Mouse (Mus musculus) lung, postnatal 0 days (tissue): ENCODE measurements at regions not wholly inside any gene's neighbourhood (a gene's known extent, or its start where the extent isn't known, plus 50 kb on each side); places are given as distances from the start of the nearest gene placed in this dataset.

ENCODE experiments used
- ATAC-seq: fragments of 200-750 bp; cut with Nextera tagmentation; 2 replicates; pipeline ENCODE4 v1.8.0; 2017; ENCODE audit warnings: moderate library complexity
- DNase-seq: peaks from one replicate; pipeline ENCODE4 v3.0.0-alpha.2; 2016; ENCODE audit warnings: low spot score
- H3K27ac ChIP-seq: fragments of 300-500 bp; sonication (generic); 2 replicates; pipeline ENCODE4 v1.5.1; 2014; ENCODE audit warnings: antibody characterized with exemption, mild to moderate bottlenecking, low read length, mixed read lengths
- H3K27me3 ChIP-seq: fragments of 300-500 bp; sonication (generic); replicated peaks from 2 replicates; pipeline ENCODE4 v1.6.1; 2014; ENCODE audit warnings: low read length, mixed read lengths; ENCODE audit not compliant: insufficient read depth
- H3K36me3 ChIP-seq: fragments of 300-500 bp; sonication (generic); 2 replicates; pipeline ENCODE4 v1.6.1; 2014; ENCODE audit warnings: low read length, mixed read lengths; ENCODE audit not compliant: insufficient read depth
- H3K4me1 ChIP-seq: fragments of 300-500 bp; sonication (generic); 2 replicates; pipeline ENCODE4 v1.6.1; 2014; ENCODE audit warnings: antibody characterized with exemption, low read depth, low read length, mixed read lengths; ENCODE audit not compliant: insufficient read depth
- H3K4me2 ChIP-seq: fragments of 300-500 bp; sonication (generic); replicated peaks from 2 replicates; pipeline ENCODE4 v1.6.1; 2014; ENCODE audit warnings: low read depth, mild to moderate bottlenecking, low read length, moderate library complexity, mixed read lengths
- H3K4me3 ChIP-seq: fragments of 300-500 bp; sonication (generic); 2 replicates; pipeline ENCODE4 v1.5.1; 2014; ENCODE audit warnings: low read depth, low read length
- H3K9ac ChIP-seq: fragments of 300-500 bp; sonication (generic); replicated peaks from 2 replicates; pipeline ENCODE4 v1.6.1; 2014; ENCODE audit warnings: low read depth, mild to moderate bottlenecking
- H3K9me3 ChIP-seq: fragments of 300-500 bp; sonication (generic); 2 replicates; pipeline ENCODE4 v1.6.1; 2016; ENCODE audit warnings: low read length, mixed read lengths
- CTCF ChIP-seq: IDR thresholded peaks from 2 replicates; pipeline ENCODE4 v1.5.1; 2016; ENCODE audit warnings: antibody characterized with exemption, mild to moderate bottlenecking
- EP300 ChIP-seq: IDR thresholded peaks from 2 replicates; pipeline ENCODE4 v1.6.1; 2016; ENCODE audit warnings: antibody characterized with exemption, mild to moderate bottlenecking, control low read depth
- WGBS: fragments of 180-500 bp; shearing (Covaris S2); extraction: QIAGEN DNeasy Blood & Tissue Kit; methylation state at CpG from one replicate; pipeline ENCODE4 v1.1.7; 2014; 5-methylcytosine and 5-hydroxymethylcytosine counted together

DNA sequence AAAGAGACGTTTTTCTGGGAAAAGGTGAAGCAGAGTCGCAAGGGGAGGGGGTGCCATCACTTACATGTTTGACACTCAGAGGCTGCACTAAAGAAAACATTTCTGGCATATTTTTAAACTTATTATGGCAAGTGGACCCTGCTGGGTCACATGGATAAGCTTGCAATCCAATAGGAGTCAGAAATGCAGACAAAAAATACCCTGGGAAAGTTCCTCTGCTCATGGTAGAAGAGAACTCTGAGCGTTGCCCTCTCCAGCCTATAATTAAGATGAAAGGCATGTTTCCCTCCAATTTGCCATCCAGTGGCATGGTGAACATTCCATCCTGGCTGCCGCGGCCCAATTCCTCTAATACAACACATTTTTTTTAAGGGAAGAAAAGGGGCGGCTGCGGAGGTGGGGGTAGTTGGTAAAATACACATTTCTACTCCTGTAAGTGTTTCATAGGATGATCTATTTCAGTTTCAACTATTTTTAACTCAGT is 250.6 kb downstream of the Tgfb2 start:
- no peak for DNase-seq
- Histone ChIP-seq H3K9ac (no peak overlapping the region), H3K27ac (no peak overlapping the region), H3K9me3 (no peaks in the 10 kb centered on the region), H3K4me2 (no peak overlapping the region), H3K27me3 (no peaks in the 10 kb centered on the region), H3K4me3 (no peak overlapping the region), H3K4me1 (no peaks in the 10 kb centered on the region), H3K36me3 (no peaks in the 10 kb centered on the region)
- ATAC-seq: no peak
- TF ChIP-seq CTCF (no peak), EP300 (no peak)
- WGBS: 53% methylated on average over 7 of the region's 7 CpGs

DNA sequence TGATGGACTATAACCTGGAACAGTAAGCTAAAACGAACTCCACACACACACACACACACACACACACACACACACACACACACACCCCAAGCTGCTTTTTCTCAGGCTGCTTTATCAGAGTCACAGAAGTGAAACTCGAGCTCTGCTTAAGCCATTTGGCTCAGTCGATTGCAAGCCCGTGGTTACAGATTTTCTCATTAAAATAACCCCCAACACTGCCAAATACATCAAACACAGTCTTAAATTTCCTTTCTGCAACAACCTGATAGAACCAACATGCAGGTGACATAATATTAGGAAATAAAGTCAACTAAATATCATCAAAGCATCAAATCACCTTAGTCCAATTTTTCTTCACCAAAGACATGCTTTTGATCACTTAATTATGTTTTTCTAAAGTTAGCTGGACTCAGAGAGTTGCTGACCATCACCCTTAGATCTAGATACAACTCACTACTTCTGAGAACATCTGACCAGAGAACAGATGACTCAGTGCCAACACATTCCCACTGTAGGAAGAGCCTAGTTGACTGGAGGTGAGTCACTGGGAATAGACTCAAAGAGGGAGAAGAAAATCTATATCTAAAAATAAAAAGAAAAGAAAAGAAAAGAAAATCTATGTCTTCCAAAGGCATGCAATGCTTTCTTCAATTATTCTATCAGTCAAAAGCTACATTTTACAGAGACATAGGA is 251.2 kb downstream of the Tgfb2 start:
- DNase-seq: no peak
- 49% methylated on average over 4 of the region's 4 CpGs for WGBS
- H3K9me3 ChIP-seq: no peaks in the 10 kb centered on the region

DNA sequence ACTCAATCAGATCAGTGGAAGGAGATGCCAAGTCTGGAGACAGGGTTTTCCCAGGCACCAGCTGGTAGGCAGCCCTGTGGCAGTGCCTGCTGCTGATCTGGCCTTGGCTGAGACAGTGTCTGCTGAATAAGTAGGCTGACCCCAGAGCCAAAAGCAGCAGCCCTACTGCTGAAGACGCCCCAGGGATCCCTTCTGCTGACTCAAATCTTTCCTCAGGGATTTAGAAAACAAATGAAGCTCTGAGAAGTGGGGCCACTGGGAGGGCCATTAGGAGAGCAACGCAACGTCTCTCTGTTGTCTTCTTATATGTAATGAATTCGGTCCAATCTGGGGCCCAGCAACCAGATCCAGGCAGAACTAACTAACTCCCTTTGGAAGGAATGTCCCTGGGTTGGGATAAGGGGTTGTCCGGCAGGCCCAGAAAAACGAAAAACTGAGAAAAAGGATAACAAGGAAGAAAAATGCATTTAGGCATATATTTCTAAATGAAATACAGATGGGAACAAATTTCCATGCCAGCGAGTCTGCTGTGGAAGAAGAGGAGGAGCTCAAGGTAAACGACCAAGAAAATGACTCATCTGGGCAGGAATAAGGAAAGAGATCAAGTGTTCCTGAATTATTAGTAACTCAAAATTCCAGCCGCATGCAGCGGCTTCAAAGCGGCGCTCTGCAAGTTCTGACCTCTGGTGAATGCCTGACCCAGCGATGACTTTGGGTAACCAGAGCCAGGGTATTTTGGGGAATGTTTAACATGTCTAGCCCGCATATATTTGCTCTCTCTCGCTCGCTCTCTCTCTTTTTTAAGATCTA is 256.7 kb downstream of the Tgfb2 start:
- DNase-seq (peak; percentile 69), ATAC-seq (no peak)
- Histone ChIP-seq H3K9ac (no peak overlapping the region), H3K27me3 (no peaks in the 10 kb centered on the region), H3K4me3 (no peak overlapping the region), H3K4me2 (0 out of 2 replicates have a peak overlapping the region, but pooled peaks have one; percentile 11), H3K9me3 (no peaks in the 10 kb centered on the region), H3K27ac (no peak overlapping the region; the same call in 1 of the 2 replicates), H3K36me3 (no peaks in the 10 kb centered on the region), H3K4me1 (peaks cover 5% of the 10 kb centered on the region; the same call in 1 of the 2 replicates)
- TF ChIP-seq EP300 (no peak; the same call in 1 of the 2 replicates), CTCF (no peak)
- WGBS: 33% methylated on average over 16 of the region's 16 CpGs

More for the DNA sequence above, 251.2 kb downstream of the Tgfb2 start:
- Histone ChIP-seq H3K27ac (no peak overlapping the region), H3K4me2 (no peak overlapping the region), H3K4me1 (no peaks in the 10 kb centered on the region), H3K27me3 (no peaks in the 10 kb centered on the region), H3K4me3 (no peak overlapping the region), H3K9ac (no peak overlapping the region), H3K36me3 (no peaks in the 10 kb centered on the region)
- TF ChIP-seq EP300 (no peak), CTCF (no peak)
- ATAC-seq: no peak

DNA sequence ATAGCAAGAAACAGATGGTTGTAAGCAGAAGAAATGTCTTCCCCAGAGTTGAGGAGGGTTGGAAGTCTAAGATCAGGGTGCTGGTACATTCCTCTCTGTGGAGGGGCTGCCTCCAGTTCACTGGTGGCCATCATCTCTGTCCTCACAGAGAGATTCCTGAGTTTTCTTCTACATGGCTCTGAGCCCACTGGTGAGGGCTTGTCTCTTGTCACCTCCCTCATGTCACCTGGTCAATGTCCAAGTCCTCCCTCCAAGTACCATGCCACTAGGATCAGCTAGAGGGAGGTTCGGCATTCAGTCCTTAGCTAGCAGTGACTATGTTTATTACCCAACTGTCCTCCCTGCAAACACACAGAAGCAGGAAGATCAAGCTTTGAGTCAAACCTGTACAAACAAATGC is 258.3 kb downstream of the Tgfb2 start:
- H3K9me3 ChIP-seq: no peaks in the 10 kb centered on the region
- H3K4me2 ChIP-seq: no peak overlapping the region
- ATAC-seq (no peak), DNase-seq (no peak)
- 39% methylated on average over 1 of the region's 1 CpGs for WGBS
- no peak for TF ChIP-seq EP300
- TF ChIP-seq CTCF: no peak
- no peaks in the 10 kb centered on the region for H3K36me3 ChIP-seq
- H3K27me3 ChIP-seq: no peaks in the 10 kb centered on the region
- H3K4me3 ChIP-seq: no peak overlapping the region
- H3K9ac ChIP-seq: no peak overlapping the region
- H3K27ac ChIP-seq: no peak overlapping the region
- peaks cover 7% of the 10 kb centered on the region; the same call in 1 of the 2 replicates for H3K4me1 ChIP-seq

DNA sequence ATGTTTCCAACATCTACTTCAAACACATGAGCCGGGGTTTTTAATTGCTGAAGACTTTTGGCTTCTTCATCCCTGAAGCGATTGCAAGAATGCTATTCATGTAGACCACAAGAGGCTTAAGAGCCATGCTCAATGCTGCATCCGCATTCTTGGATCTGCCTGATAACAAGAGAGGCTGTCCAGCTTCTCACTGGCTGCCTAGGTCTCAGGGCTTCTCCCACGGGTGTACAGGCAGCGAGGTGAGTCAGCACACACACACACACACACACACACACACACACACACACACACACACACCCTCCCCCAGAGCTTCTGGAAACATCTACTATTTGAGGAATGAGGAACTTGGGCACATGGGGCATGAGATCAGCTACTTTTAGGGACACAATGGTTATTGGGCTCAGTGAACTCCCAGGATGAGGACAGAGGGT is 261.1 kb downstream of the Tgfb2 start:
- peak; percentile 91 for DNase-seq
- ATAC-seq: peak; percentile 95
- 31% methylated on average over 5 of the region's 5 CpGs for WGBS
- Histone ChIP-seq H3K9me3 (no peaks in the 10 kb centered on the region), H3K27ac (no peak overlapping the region), H3K36me3 (no peaks in the 10 kb centered on the region), H3K4me2 (no peak overlapping the region), H3K27me3 (no peaks in the 10 kb centered on the region), H3K9ac (no peak overlapping the region), H3K4me1 (peaks cover 7% of the 10 kb centered on the region; the same call in 1 of the 2 replicates), H3K4me3 (no peak overlapping the region)
- TF ChIP-seq CTCF: no peak
- TF ChIP-seq EP300: peak; percentile 97

DNA sequence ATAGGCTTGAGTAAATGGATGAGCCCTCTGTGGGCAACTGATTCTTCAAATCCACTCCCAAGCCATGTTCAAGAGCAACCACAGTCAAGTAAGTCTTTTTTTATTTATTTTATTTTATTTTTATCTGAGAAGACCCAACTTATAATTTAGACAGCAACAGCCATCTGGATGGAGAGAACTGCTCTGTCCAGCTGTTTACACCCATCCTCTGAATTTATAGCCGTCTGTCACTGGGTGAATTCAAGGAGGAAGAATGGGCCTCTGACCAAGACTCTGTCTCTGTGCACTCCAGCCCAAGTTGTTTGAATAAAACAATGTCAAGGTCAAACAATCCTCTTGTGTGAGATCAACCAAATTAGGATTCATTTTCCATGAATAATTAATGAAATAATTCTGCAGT is 263.6 kb downstream of the Tgfb2 start:
- no peak overlapping the region for H3K4me3 ChIP-seq
- peaks cover 4% of the 10 kb centered on the region; the same call in 1 of the 2 replicates for H3K4me1 ChIP-seq
- DNase-seq (no peak), ATAC-seq (no peak)
- H3K27ac ChIP-seq: no peak overlapping the region
- no peak overlapping the region for H3K4me2 ChIP-seq
- no peak overlapping the region for H3K9ac ChIP-seq
- TF ChIP-seq CTCF: no peak
- no peak for TF ChIP-seq EP300
- WGBS: 35% methylated on average over 1 of the region's 1 CpGs
- no peaks in the 10 kb centered on the region for H3K36me3 ChIP-seq
- no peaks in the 10 kb centered on the region for H3K9me3 ChIP-seq
- H3K27me3 ChIP-seq: no peaks in the 10 kb centered on the region
